ENCODE assay signal across 8 mouse cellular contexts in genomic region chr5:103995181-103995580, GRCm38 (mm10). TPM values are rescaled to one million over a fixed set of nuclear protein-coding genes. Genes with fewer than 3 reads are reported as not detected.
A peak's percentile ranks its signal among the peaks of the same experiment; 100 is the strongest.
DNase-seq lines count a peak whose midpoint lies in the region; ATAC-seq and TF ChIP-seq lines count a peak whose summit lies in the region.
"Had no signal": no experiment of that assay in that cellular context is flagged by ENCODE, and none has a peak within 500 bp of the region (broad histone marks: within the 10 kb centered on the region; RNA-seq: fewer than 3 reads in every experiment).

No protein-coding gene starts in this region.

- TF ChIP-seq CTCF in CH12.LX (conservative IDR thresholded peaks at IDR 0.05 in 1 of 2, IDR thresholded peaks at IDR 0.05 in 1 of 2; ENCODE audit: low read depth in 2 of 2, low read length in 2 of 2) = peak; percentile 48 to 78

- H3K4me1 ChIP-seq in kidney, embryonic 14.5 days (ENCODE audit: control insufficient read depth, insufficient read depth, low read length) = no peaks in the 10 kb centered on the region
- H3K4me1 ChIP-seq in kidney, embryonic 15.5 days = no peaks in the 10 kb centered on the region
- no peaks in the 10 kb centered on the region for H3K4me1 ChIP-seq in CH12.LX (ENCODE audit: control insufficient read depth in 1 of 2, insufficient read depth in 2 of 2)
- H3K4me1 ChIP-seq: limb, embryonic 15.5 days had no signal

- H3K79me2 ChIP-seq in CH12.LX (replicated peaks; ENCODE audit: control insufficient read depth, extremely low read depth, insufficient read depth, poor library complexity, severe bottlenecking) = no peaks in the 10 kb centered on the region

- DNase-seq in CH12.LX (ENCODE audit: extremely low read depth) (peak; percentile 55), ZHBTc4 (ENCODE audit: low read depth, low spot score) (peak; percentile 70), liver (peak; percentile 30)
- DNase-seq in natural killer cell, adult 2 months (ENCODE audit: low spot score in 2 of 2) = no peak
- no peak for DNase-seq in heart, adult 11 months

- no peaks in the 10 kb centered on the region for H3K9me3 ChIP-seq in kidney, embryonic 14.5 days (ENCODE audit: control insufficient read depth, low read length)
- H3K9me3 ChIP-seq in kidney, embryonic 15.5 days (replicated peaks) = no peaks in the 10 kb centered on the region
- H3K9me3 ChIP-seq in CH12.LX (replicated peaks; ENCODE audit: low read length) = no peaks in the 10 kb centered on the region
- H3K9me3 ChIP-seq: limb, embryonic 15.5 days had no signal

- no peak overlapping the region for H3K4me3 ChIP-seq in kidney, embryonic 14.5 days (ENCODE audit: low read length)
- H3K4me3 ChIP-seq in kidney, embryonic 15.5 days (replicated peaks) = no peak overlapping the region
- no peak overlapping the region for H3K4me3 ChIP-seq in CH12.LX (replicated peaks in 1 of 3; ENCODE audit: low read depth in 2 of 3, low read length in 2 of 3, poor library complexity in 1 of 3)
- H3K4me3 ChIP-seq: limb, embryonic 15.5 days had no signal

- H3K27ac ChIP-seq in kidney, embryonic 14.5 days (ENCODE audit: low read depth, low read length) = no peak overlapping the region
- H3K27ac ChIP-seq in kidney, embryonic 15.5 days = no peak overlapping the region
- H3K27ac ChIP-seq in CH12.LX (ENCODE audit: insufficient read depth, low read depth) = no peak overlapping the region
- H3K27ac ChIP-seq: limb, embryonic 15.5 days had no signal

- H3K9ac ChIP-seq in kidney, embryonic 14.5 days (ENCODE audit: low read depth, low read length) = no peak overlapping the region
- H3K9ac ChIP-seq in kidney, embryonic 15.5 days = no peak overlapping the region
- H3K9ac ChIP-seq in CH12.LX (ENCODE audit: insufficient read depth, low read depth) = no peak overlapping the region
- H3K9ac ChIP-seq: limb, embryonic 15.5 days had no signal

- WGBS in kidney, embryonic 14.5 days = 57% methylated on average over 3 of the region's 3 CpGs
- 56% methylated on average over 3 of the region's 3 CpGs for WGBS in kidney, embryonic 15.5 days

- TF ChIP-seq POLR2A in CH12.LX (IDR thresholded peaks at IDR 0.05; ENCODE audit: low read depth, low read length) = no peak

- TF ChIP-seq EP300 in CH12.LX (IDR thresholded peaks at IDR 0.05; ENCODE audit: low read length) = no peak

- H3K4me2 ChIP-seq in kidney, embryonic 14.5 days (replicated peaks; ENCODE audit: low read depth, low read length) = no peak overlapping the region
- H3K4me2 ChIP-seq in kidney, embryonic 15.5 days = no peak overlapping the region
- no peak overlapping the region for H3K4me2 ChIP-seq in CH12.LX (ENCODE audit: insufficient read depth, low read depth, poor library complexity, severe bottlenecking)
- H3K4me2 ChIP-seq: limb, embryonic 15.5 days had no signal

- in situ Hi-C loops in CH12.LX (cut with MboI; ENCODE audit: low pct_ligation_motif_present, low pct_unique_long_range_greater_than_20kb, low sequenced_read_pairs) = loop anchor here (5.0 kb wide), 1 partner anchor 42 kb away; no protein-coding TSS in a partner anchor

- TF ChIP-seq RAD21 in CH12.LX (IDR thresholded peaks at IDR 0.05; ENCODE audit: low read depth, low read length) = peak; percentile 67

- H3K36me3 ChIP-seq in kidney, embryonic 14.5 days (ENCODE audit: control insufficient read depth, insufficient read depth, low read length) = no peaks in the 10 kb centered on the region; the same call in 1 of the 2 replicates
- peaks cover 8% of the 10 kb centered on the region for H3K36me3 ChIP-seq in kidney, embryonic 15.5 days
- H3K36me3 ChIP-seq in CH12.LX (replicated peaks in 1 of 2; ENCODE audit: control insufficient read depth in 1 of 2, insufficient read depth in 1 of 2, low read length in 1 of 2) = peaks cover 0 to 16% of the 10 kb centered on the region in 2 experiments
- H3K36me3 ChIP-seq: limb, embryonic 15.5 days had no signal

- 0 out of 2 replicates have a peak, but pooled peaks have one; percentile 35 for ATAC-seq in kidney, embryonic 14.5 days (ENCODE audit: low FRiP score, low TSS enrichment)
- no peak; the same call in 1 of the 2 replicates for ATAC-seq in kidney, embryonic 15.5 days (replicated peaks; ENCODE audit: low FRiP score)

- dilution Hi-C loops in CH12.LX (cut with MboI; ENCODE audit: extremely low pct_ligation_motif_present, extremely low pct_unique_long_range_greater_than_20kb, low sequenced_read_pairs) = no loop called here

- no peaks in the 10 kb centered on the region for H3K27me3 ChIP-seq in kidney, embryonic 14.5 days (ENCODE audit: control insufficient read depth, insufficient read depth, low read length)
- no peaks in the 10 kb centered on the region for H3K27me3 ChIP-seq in kidney, embryonic 15.5 days
- H3K27me3 ChIP-seq in CH12.LX (replicated peaks) = no peaks in the 10 kb centered on the region
- H3K27me3 ChIP-seq: limb, embryonic 15.5 days had no signal

TF ChIP-seq in CH12.LX, 34 proteins besides CTCF, POLR2A, EP300 and RAD21:
- TF ChIP-seq RCOR1 (conservative IDR thresholded peaks at IDR 0.05; ENCODE audit: low read depth, low read length) = no peak
- TF ChIP-seq SMC3 (IDR thresholded peaks at IDR 0.05; ENCODE audit: low read depth, low read length) = peak; percentile 60

RNA-seq across cellular contexts. Expression of gene Hsd17b13, which starts 18.0 kb away (rescaled TPM):
- 0.23 TPM in 1 of 2 replicates, not detected in the other for polyA plus RNA-seq in kidney, embryonic 14.5 days (2014; fragmentation: Nextera tagmentation; extraction: Ambion mirVana)
- 0.27 and 0.49 TPM in 2 replicates for polyA plus RNA-seq in kidney, embryonic 15.5 days (2015; fragmentation: Nextera tagmentation; extraction: Ambion mirVana)
- total RNA-seq in CH12.LX (2012; rRNA removed) (0.55 and 0.64 TPM in 2 replicates), CH12.LX (2014; rRNA removed) (0.36 TPM in 1 of 2 replicates, not detected in the other)
- polyA plus RNA-seq in CH12.LX (2012; ENCODE audit: insufficient read length, low read depth) = 0.23 and 0.37 TPM in 2 replicates

RNA-seq across cellular contexts. Expression of gene Hsd17b11, which starts 26.5 kb away (rescaled TPM):
- 7.3 and 7.9 TPM in 2 replicates for polyA plus RNA-seq in kidney, embryonic 14.5 days (2014; fragmentation: Nextera tagmentation; extraction: Ambion mirVana)
- 7.3 and 8.0 TPM in 2 replicates for polyA plus RNA-seq in kidney, embryonic 15.5 days (2015; fragmentation: Nextera tagmentation; extraction: Ambion mirVana)
- 7.7 and 9.4 TPM in 2 replicates for total RNA-seq in CH12.LX (2012; rRNA removed)
- 15.3 and 17.3 TPM in 2 replicates for total RNA-seq in CH12.LX (2014; rRNA removed)
- 23.1 and 25.8 TPM in 2 replicates for polyA plus RNA-seq in CH12.LX (2012; ENCODE audit: insufficient read length, low read depth)

RNA-seq across cellular contexts. Expression of gene Nudt9, which starts 50.9 kb away (rescaled TPM):
- polyA plus RNA-seq in kidney, embryonic 14.5 days (2014; fragmentation: Nextera tagmentation; extraction: Ambion mirVana) = 57.5 and 58.1 TPM in 2 replicates
- 59.9 and 64.1 TPM in 2 replicates for polyA plus RNA-seq in kidney, embryonic 15.5 days (2015; fragmentation: Nextera tagmentation; extraction: Ambion mirVana)
- total RNA-seq in CH12.LX (2012; rRNA removed) (58.5 and 63.8 TPM in 2 replicates), CH12.LX (2014; rRNA removed) (63.5 and 65.3 TPM in 2 replicates)
- polyA plus RNA-seq in CH12.LX (2012; ENCODE audit: insufficient read length, low read depth) = 83.8 and 92.8 TPM in 2 replicates

Comparison
In these comparisons a context has a peak if more than half of its experiments do, and no peak if none do; other contexts are left out.
1. DNase-seq: peak in CH12.LX (single experiment), ZHBTc4 (single experiment) and liver (single experiment); none in natural killer cell, adult 2 months (0 of 2) and heart, adult 11 months (single experiment).